Mouse (Mus musculus): ENCODE measurements at regions not wholly inside any gene's neighbourhood (a gene's known extent, or its start where the extent isn't known, plus 50 kb on each side); places are given as distances from the start of the nearest gene placed in this dataset.

- DNase-seq (ENCODE audit: low read depth, low spot score), result no peak
- Histone ChIP-seq H3K36me3 (ENCODE audit: control insufficient read depth, insufficient read depth, low read length, poor library complexity, severe bottlenecking) (no peaks in the 10 kb centered on the region), H3K27me3 (ENCODE audit: control insufficient read depth, insufficient read depth, low read length, poor library complexity, severe bottlenecking) (no peaks in the 10 kb centered on the region)
These were observed 243.9 kb downstream of the Tcf7l2 start for GRCm38 (mm10) chr19:55985518-55985917.

- DNase-seq (ENCODE audit: low read depth, low spot score), result no peak
- no peaks in the 10 kb centered on the region for H3K27me3 ChIP-seq (ENCODE audit: control insufficient read depth, insufficient read depth, low read length, poor library complexity, severe bottlenecking)
- H3K36me3 ChIP-seq (ENCODE audit: control insufficient read depth, insufficient read depth, low read length, poor library complexity, severe bottlenecking), result no peaks in the 10 kb centered on the region
These were observed 250.4 kb downstream of the Tcf7l2 start for GRCm38 (mm10) chr19:55991791-55992726.

GRCm38 (mm10) chr19:55992727-55993066, 251.1 kb downstream of the Tcf7l2 start:
- no peak for DNase-seq (ENCODE audit: low read depth, low spot score)
- H3K27me3 ChIP-seq (ENCODE audit: control insufficient read depth, insufficient read depth, low read length, poor library complexity, severe bottlenecking), result no peaks in the 10 kb centered on the region
- H3K36me3 ChIP-seq (ENCODE audit: control insufficient read depth, insufficient read depth, low read length, poor library complexity, severe bottlenecking), result no peaks in the 10 kb centered on the region

- Histone ChIP-seq H3K36me3 (ENCODE audit: control insufficient read depth, insufficient read depth, low read length, poor library complexity, severe bottlenecking) (no peaks in the 10 kb centered on the region), H3K27me3 (ENCODE audit: control insufficient read depth, insufficient read depth, low read length, poor library complexity, severe bottlenecking) (no peaks in the 10 kb centered on the region)
- DNase-seq (ENCODE audit: low read depth, low spot score), result no peak
These were observed 254.1 kb downstream of the Tcf7l2 start for GRCm38 (mm10) chr19:55995721-55996120.

- no peak for DNase-seq (ENCODE audit: low read depth, low spot score)
- no peaks in the 10 kb centered on the region for H3K27me3 ChIP-seq (ENCODE audit: control insufficient read depth, insufficient read depth, low read length, poor library complexity, severe bottlenecking)
- no peaks in the 10 kb centered on the region for H3K36me3 ChIP-seq (ENCODE audit: control insufficient read depth, insufficient read depth, low read length, poor library complexity, severe bottlenecking)
These were observed 257.0 kb downstream of the Tcf7l2 start for GRCm38 (mm10) chr19:55998454-55999180.

- Histone ChIP-seq H3K27me3 (ENCODE audit: control insufficient read depth, insufficient read depth, low read length, poor library complexity, severe bottlenecking) (no peaks in the 10 kb centered on the region), H3K36me3 (ENCODE audit: control insufficient read depth, insufficient read depth, low read length, poor library complexity, severe bottlenecking) (no peaks in the 10 kb centered on the region)
- DNase-seq (ENCODE audit: low read depth, low spot score), result no peak
These were observed 257.8 kb downstream of the Tcf7l2 start for GRCm38 (mm10) chr19:55999409-55999808.

- no peaks in the 10 kb centered on the region for H3K27me3 ChIP-seq (ENCODE audit: control insufficient read depth, insufficient read depth, low read length, poor library complexity, severe bottlenecking)
- DNase-seq (ENCODE audit: low read depth, low spot score), result no peak
- no peaks in the 10 kb centered on the region for H3K36me3 ChIP-seq (ENCODE audit: control insufficient read depth, insufficient read depth, low read length, poor library complexity, severe bottlenecking)
These were observed 259.8 kb downstream of the Tcf7l2 start for GRCm38 (mm10) chr19:56001428-56001827.

- DNase-seq (ENCODE audit: low read depth, low spot score), result no peak
- Histone ChIP-seq H3K36me3 (ENCODE audit: control insufficient read depth, insufficient read depth, low read length, poor library complexity, severe bottlenecking) (no peaks in the 10 kb centered on the region), H3K27me3 (ENCODE audit: control insufficient read depth, insufficient read depth, low read length, poor library complexity, severe bottlenecking) (no peaks in the 10 kb centered on the region)
These were observed 264.3 kb downstream of the Tcf7l2 start for GRCm38 (mm10) chr19:56005886-56006285.

- H3K27me3 ChIP-seq (ENCODE audit: control insufficient read depth, insufficient read depth, low read length, poor library complexity, severe bottlenecking), result no peaks in the 10 kb centered on the region
- H3K36me3 ChIP-seq (ENCODE audit: control insufficient read depth, insufficient read depth, low read length, poor library complexity, severe bottlenecking), result no peaks in the 10 kb centered on the region
- no peak for DNase-seq (ENCODE audit: low read depth, low spot score)
These were observed 265.8 kb downstream of the Tcf7l2 start for GRCm38 (mm10) chr19:56007433-56007832.

- Histone ChIP-seq H3K27me3 (ENCODE audit: control insufficient read depth, insufficient read depth, low read length, poor library complexity, severe bottlenecking) (no peaks in the 10 kb centered on the region), H3K36me3 (ENCODE audit: control insufficient read depth, insufficient read depth, low read length, poor library complexity, severe bottlenecking) (no peaks in the 10 kb centered on the region)
- DNase-seq (ENCODE audit: low read depth, low spot score), result no peak
These were observed 269.1 kb downstream of the Tcf7l2 start for GRCm38 (mm10) chr19:56010766-56011165.

GRCm38 (mm10) chr19:56011292-56011691, 269.7 kb downstream of the Tcf7l2 start:
- Histone ChIP-seq H3K27me3 (ENCODE audit: control insufficient read depth, insufficient read depth, low read length, poor library complexity, severe bottlenecking) (no peaks in the 10 kb centered on the region), H3K36me3 (ENCODE audit: control insufficient read depth, insufficient read depth, low read length, poor library complexity, severe bottlenecking) (no peaks in the 10 kb centered on the region)
- no peak for DNase-seq (ENCODE audit: low read depth, low spot score)

GRCm38 (mm10) chr19:56016548-56017346, 270.2 kb upstream of the Habp2 start:
- Histone ChIP-seq H3K36me3 (ENCODE audit: control insufficient read depth, insufficient read depth, low read length, poor library complexity, severe bottlenecking) (no peaks in the 10 kb centered on the region), H3K27me3 (ENCODE audit: control insufficient read depth, insufficient read depth, low read length, poor library complexity, severe bottlenecking) (no peaks in the 10 kb centered on the region)
- no peak for DNase-seq (ENCODE audit: low read depth, low spot score)

GRCm38 (mm10) chr19:56017524-56017923, 269.4 kb upstream of the Habp2 start:
- H3K27me3 ChIP-seq (ENCODE audit: control insufficient read depth, insufficient read depth, low read length, poor library complexity, severe bottlenecking), result no peaks in the 10 kb centered on the region
- DNase-seq (ENCODE audit: low read depth, low spot score), result no peak
- H3K36me3 ChIP-seq (ENCODE audit: control insufficient read depth, insufficient read depth, low read length, poor library complexity, severe bottlenecking), result no peaks in the 10 kb centered on the region

- DNase-seq (ENCODE audit: low read depth, low spot score), result no peak
- no peaks in the 10 kb centered on the region for H3K27me3 ChIP-seq (ENCODE audit: control insufficient read depth, insufficient read depth, low read length, poor library complexity, severe bottlenecking)
- H3K36me3 ChIP-seq (ENCODE audit: control insufficient read depth, insufficient read depth, low read length, poor library complexity, severe bottlenecking), result no peaks in the 10 kb centered on the region
These were observed 267.8 kb upstream of the Habp2 start for GRCm38 (mm10) chr19:56019143-56019542.

- DNase-seq (ENCODE audit: low read depth, low spot score), result no peak
- no peaks in the 10 kb centered on the region for H3K36me3 ChIP-seq (ENCODE audit: control insufficient read depth, insufficient read depth, low read length, poor library complexity, severe bottlenecking)
These were observed 264.6 kb upstream of the Habp2 start for GRCm38 (mm10) chr19:56022348-56022747.

More at GRCm38 (mm10) chr19:56022348-56022747, 264.6 kb upstream of the Habp2 start:
- no peaks in the 10 kb centered on the region for H3K27me3 ChIP-seq (ENCODE audit: control insufficient read depth, insufficient read depth, low read length, poor library complexity, severe bottlenecking)
